Mouse (Mus musculus): ENCODE results near the gene Syndig1. TPM values are rescaled to one million over a fixed set of nuclear protein-coding genes. Genes with fewer than 3 reads are reported as not detected.

Syndig1 gene
- total RNA-seq (2017), result not detected in 3 replicates

DNA sequence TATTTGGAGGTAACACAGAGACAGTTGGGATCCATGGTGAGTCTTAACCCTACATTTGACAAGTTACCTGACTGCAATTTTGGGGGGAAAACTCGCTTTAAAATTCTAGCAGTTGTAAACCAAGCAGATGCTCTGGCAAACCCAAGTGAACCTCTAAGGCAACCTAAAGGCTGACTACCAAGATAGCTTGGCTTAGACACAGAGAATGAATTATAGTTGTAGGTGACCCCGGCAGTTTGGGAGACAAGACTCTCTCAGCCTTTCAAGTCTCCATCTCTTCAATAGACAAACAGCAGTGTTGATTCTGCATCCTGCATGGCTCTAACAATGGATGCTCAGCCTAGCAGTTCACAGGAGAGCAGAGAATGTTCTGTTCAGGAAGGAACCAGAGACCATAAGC, at the start of gene Syndig1:
TSS of gene Syndig1 (plus strand) at position 301 of the 400 bp plus-strand sequence.
- ATAC-seq (replicated peaks; ENCODE audit: insufficient number of reproducible peaks, low FRiP score, low TSS enrichment, poor library complexity, severe bottlenecking), result no peak

DNA sequence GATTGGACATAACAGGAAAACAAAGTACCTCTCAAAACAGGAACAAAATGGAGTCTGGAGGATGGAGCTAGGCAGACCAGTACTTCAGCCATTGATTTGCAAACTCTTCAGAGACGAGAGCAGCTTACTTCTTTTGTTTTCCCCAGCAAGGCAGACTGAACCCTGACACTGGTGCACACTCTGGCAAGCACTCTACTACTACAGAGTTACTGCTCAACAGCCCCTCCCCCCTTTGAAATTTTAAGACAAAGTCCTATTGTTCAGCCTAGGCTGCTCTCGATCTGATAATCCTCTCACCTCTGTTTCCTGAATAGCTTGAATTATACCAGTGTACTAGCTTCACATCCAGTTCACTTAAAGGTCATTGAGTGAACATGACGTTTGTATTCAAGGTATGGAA, 30.4 kb upstream of the Syndig1 start:
- ATAC-seq (replicated peaks; ENCODE audit: insufficient number of reproducible peaks, low FRiP score, low TSS enrichment, poor library complexity, severe bottlenecking), result no peak

GRCm38 (mm10) chr2:149804599-149805140, 24.3 kb upstream of the Syndig1 start:
- no peak for ATAC-seq (replicated peaks; ENCODE audit: insufficient number of reproducible peaks, low FRiP score, low TSS enrichment, poor library complexity, severe bottlenecking)

DNA sequence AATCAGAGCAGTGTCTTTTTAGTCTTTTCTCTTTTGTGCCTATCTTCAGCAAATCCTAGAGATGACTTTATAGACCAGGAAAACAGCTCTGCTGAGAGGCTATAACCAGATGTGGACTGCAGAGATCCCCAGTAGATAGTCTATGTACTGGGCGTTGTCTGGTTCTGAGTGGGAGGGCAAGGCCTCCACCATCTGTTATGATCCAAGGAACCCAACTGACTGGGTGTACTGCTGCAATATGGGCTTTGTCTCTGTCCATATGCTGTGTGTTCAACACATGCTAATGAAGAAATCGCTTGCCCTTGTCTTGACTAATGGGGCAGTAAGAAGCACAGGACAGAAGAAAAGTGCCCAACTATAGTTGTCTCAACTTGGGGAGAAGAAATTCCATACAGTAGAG, 23.8 kb upstream of the Syndig1 start:
- no peak for ATAC-seq (replicated peaks; ENCODE audit: insufficient number of reproducible peaks, low FRiP score, low TSS enrichment, poor library complexity, severe bottlenecking)

DNA sequence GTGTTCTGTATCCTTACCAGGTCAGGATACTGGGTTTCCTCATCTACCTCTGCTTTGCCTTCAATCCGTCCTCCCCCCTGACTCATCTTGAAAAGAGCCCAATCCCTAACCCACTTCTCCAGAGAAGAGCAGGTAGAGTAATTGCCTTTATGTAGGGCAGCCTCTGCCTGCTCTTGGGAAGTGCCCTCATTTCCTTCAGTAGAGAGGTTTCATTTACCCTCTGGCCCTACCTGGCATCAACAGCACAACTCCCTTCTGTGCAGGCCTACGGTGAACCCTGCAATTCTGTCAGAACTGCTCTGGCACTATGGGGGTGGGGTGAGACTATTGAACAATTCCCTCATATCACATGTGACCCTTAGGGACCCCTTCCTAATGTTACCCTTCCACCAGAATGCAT, 16.1 kb upstream of the Syndig1 start:
- ATAC-seq (replicated peaks; ENCODE audit: insufficient number of reproducible peaks, low FRiP score, low TSS enrichment, poor library complexity, severe bottlenecking), result no peak

GRCm38 (mm10) chr2:149818395-149818794, 10.6 kb upstream of the Syndig1 start:
- ATAC-seq (replicated peaks; ENCODE audit: insufficient number of reproducible peaks, low FRiP score, low TSS enrichment, poor library complexity, severe bottlenecking), result no peak

DNA sequence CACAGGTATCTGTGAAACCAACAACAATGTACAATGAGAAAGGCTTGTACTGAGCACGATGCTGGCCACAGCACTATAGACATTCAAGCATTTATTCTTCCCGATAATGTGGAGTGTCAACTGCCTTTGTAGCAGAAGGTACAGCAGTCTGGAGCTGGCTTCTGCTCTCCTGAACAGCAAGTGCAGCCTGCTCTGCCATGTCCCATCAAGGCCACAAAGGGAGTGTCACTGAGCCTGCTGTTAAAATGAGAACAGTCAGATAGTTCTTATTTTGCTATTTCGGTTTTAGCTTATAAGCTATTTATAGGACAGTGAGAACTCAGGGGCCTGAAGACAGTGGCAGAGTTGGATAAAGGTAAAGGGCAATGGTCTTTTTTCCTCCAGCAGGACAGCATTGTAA, 9.3 kb upstream of the Syndig1 start:
- no peak for ATAC-seq (replicated peaks; ENCODE audit: insufficient number of reproducible peaks, low FRiP score, low TSS enrichment, poor library complexity, severe bottlenecking)

DNA sequence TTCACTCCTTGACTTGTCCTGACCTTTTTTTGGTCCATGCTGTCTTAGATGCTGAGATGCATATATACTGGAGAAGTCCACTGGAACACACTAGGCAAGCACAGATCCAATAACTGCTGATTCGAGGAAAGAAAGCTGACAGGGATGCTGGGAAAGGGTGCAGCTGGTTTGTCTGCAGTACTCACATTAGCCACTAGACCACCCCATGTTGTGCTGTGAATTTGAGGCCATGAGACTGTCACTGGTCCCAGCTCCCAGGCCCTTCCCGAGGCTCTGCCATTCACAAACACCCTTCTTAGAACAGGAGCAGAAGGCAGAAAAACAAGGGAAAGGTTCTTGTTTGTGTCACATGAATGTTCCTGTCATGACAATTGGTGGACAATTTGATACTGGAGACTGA, 8.8 kb upstream of the Syndig1 start:
- ATAC-seq (replicated peaks; ENCODE audit: insufficient number of reproducible peaks, low FRiP score, low TSS enrichment, poor library complexity, severe bottlenecking), result no peak

DNA sequence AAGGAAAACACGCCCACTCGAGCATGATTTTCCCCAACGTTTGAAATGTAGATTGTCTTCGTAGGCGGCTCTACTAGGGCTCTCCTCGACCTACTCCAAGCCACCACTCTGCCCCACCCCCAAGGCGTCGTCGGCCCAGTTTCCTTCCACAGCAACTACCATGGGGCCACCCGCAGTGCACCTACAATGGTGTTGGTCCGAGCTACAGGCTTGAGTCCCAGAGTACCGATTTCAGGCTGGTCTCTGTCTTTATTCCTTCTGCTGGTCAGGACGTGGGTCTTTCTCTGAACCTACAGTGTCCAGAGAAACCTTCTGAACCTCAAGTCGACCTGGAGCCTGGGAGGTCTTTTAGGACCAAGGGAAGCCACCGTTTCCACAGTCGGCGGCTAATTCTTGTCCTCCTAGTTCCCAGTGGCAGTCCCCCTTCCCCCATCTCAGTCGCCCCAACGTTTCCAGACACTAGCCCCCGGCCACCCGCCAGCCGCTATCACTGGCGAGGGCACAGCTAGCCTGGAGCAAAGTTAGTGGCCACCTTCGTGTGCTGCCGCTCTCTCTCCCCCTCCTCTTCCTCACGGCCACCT, 1.0 kb downstream of the Syndig1 start:
- ATAC-seq (replicated peaks; ENCODE audit: insufficient number of reproducible peaks, low FRiP score, low TSS enrichment, poor library complexity, severe bottlenecking), result no peak

GRCm38 (mm10) chr2:149830536-149831458, 1.8 kb downstream of the Syndig1 start, which contains the start of gene C530025M09Rik:
C530025M09Rik (minus strand) TSS chr2:149831213.
- ATAC-seq (replicated peaks; ENCODE audit: insufficient number of reproducible peaks, low FRiP score, low TSS enrichment, poor library complexity, severe bottlenecking), result no peak

DNA sequence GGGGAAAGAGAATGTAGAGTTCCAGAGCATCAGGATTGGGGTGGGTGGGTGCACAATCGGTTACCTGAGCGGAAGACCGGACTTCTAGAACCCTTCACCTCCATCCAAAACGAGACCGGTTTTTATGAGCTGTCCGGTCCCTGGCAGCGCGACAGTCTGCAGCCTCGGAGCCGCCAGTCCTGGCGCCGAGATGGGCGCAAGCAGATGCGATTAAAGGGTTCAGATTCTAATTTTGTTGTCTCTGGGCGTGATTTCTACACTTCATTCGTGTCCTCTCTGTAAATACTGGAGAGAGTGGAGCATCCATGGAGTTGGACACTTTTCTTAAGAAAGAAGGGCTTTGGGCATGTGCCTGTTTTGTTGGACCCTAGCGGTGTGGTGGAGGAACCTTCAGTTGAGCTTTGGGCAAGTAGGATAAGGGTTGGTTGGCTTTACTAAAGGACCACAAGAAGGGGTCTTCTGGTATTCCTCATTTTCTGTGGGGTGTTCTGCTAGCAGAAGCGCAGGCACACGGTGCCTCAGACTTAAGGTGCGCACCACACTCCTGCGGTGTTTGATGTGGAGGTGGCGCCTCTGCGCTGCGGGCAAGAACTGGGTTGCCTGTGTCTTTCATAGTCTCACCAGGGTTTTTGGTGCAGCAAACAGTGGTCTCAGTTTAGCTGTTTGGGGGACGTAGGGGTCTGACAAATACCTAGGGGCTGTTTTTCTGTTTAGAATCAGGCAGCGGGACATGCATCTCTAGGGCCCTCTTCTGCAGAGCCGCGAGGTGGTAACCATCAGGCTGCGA, 2.6 kb downstream of the Syndig1 start:
- no peak for ATAC-seq (replicated peaks; ENCODE audit: insufficient number of reproducible peaks, low FRiP score, low TSS enrichment, poor library complexity, severe bottlenecking)

- ATAC-seq (replicated peaks; ENCODE audit: insufficient number of reproducible peaks, low FRiP score, low TSS enrichment, poor library complexity, severe bottlenecking), result no peak
These were observed 3.3 kb downstream of the Syndig1 start for GRCm38 (mm10) chr2:149832301-149832700.

- no peak for ATAC-seq (replicated peaks; ENCODE audit: insufficient number of reproducible peaks, low FRiP score, low TSS enrichment, poor library complexity, severe bottlenecking)
These were observed 6.1 kb downstream of the Syndig1 start for GRCm38 (mm10) chr2:149835091-149835490.

GRCm38 (mm10) chr2:149836471-149837135, 7.6 kb downstream of the Syndig1 start:
- ATAC-seq (replicated peaks; ENCODE audit: insufficient number of reproducible peaks, low FRiP score, low TSS enrichment, poor library complexity, severe bottlenecking), result no peak

- no peak for ATAC-seq (replicated peaks; ENCODE audit: insufficient number of reproducible peaks, low FRiP score, low TSS enrichment, poor library complexity, severe bottlenecking)
These were observed 10.7 kb downstream of the Syndig1 start for GRCm38 (mm10) chr2:149839666-149840065.

DNA sequence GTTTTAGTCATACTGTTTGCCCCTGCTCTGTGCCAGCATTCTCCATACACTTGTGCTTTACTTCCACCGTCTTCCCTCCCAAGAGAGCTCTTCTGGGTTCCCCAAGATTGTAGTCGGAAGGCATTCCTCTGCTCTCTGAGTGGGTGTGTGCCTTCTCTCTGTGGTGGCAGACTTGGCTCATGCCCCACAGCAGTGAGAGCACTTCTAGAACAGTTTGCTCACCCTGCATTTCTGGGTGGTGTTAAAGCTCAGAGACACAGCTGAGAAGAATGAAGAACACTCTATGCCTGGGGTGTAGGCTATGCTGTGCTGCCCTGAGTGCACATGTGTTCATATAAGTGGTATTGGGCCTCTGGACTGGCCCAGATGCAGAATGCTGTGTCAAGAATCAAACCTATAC, 15.6 kb downstream of the Syndig1 start:
- no peak for ATAC-seq (replicated peaks; ENCODE audit: insufficient number of reproducible peaks, low FRiP score, low TSS enrichment, poor library complexity, severe bottlenecking)

- ATAC-seq (replicated peaks; ENCODE audit: insufficient number of reproducible peaks, low FRiP score, low TSS enrichment, poor library complexity, severe bottlenecking), result no peak
These were observed 19.8 kb downstream of the Syndig1 start for GRCm38 (mm10) chr2:149848778-149849177.

GRCm38 (mm10) chr2:149861002-149861401, 32.0 kb downstream of the Syndig1 start:
- no peak for ATAC-seq (replicated peaks; ENCODE audit: insufficient number of reproducible peaks, low FRiP score, low TSS enrichment, poor library complexity, severe bottlenecking)

All from monocyte, adult 5-6 weeks (primary cell).